Mouse (Mus musculus) heart, embryonic 11.5 days (tissue): ENCODE results near the gene Ssna1. TPM values are rescaled to one million over a fixed set of nuclear protein-coding genes. Genes with fewer than 3 reads are reported as not detected.

ENCODE experiments used
- ATAC-seq: fragments of 200-750 bp; cut with Nextera tagmentation; replicated peaks from 2 replicates; pipeline ENCODE4 v1.8.0; 2017; ENCODE audit warnings: moderate library complexity; ENCODE audit not compliant: insufficient number of reproducible peaks, low FRiP score, low TSS enrichment
- H3K27ac ChIP-seq: fragments of 300-500 bp; sonication (generic); 2 replicates; pipeline ENCODE4 v1.5.1; 2014; ENCODE audit warnings: mild to moderate bottlenecking, low read depth, low read length
- H3K27me3 ChIP-seq: fragments of 300-500 bp; sonication (generic); 2 replicates; pipeline ENCODE4 v1.6.1; 2014; ENCODE audit warnings: mild to moderate bottlenecking, low read length, mixed read lengths; ENCODE audit not compliant: control insufficient read depth, insufficient read depth
- H3K36me3 ChIP-seq: fragments of 300-500 bp; sonication (generic); 2 replicates; pipeline ENCODE4 v1.6.1; 2014; ENCODE audit warnings: mild to moderate bottlenecking, low read length, moderate library complexity, mixed read lengths; ENCODE audit not compliant: control insufficient read depth, insufficient read depth
- H3K4me1 ChIP-seq: fragments of 300-500 bp; sonication (generic); 2 replicates; pipeline ENCODE4 v1.6.1; 2014; ENCODE audit warnings: low read length; ENCODE audit not compliant: control insufficient read depth, insufficient read depth
- H3K4me2 ChIP-seq: fragments of 300-500 bp; sonication (generic); 2 replicates; pipeline ENCODE4 v1.6.1; 2014; ENCODE audit warnings: mild to moderate bottlenecking, moderate library complexity
- H3K4me3 ChIP-seq: fragments of 300-500 bp; sonication (generic); 2 replicates; pipeline ENCODE4 v1.5.1; 2014; ENCODE audit warnings: low read depth, low read length
- H3K9ac ChIP-seq: fragments of 300-500 bp; sonication (generic); 2 replicates; pipeline ENCODE4 v1.6.1; 2014; ENCODE audit warnings: mild to moderate bottlenecking, low read depth, low read length, moderate library complexity
- H3K9me3 ChIP-seq: fragments of 300-500 bp; sonication (generic); replicated peaks from 2 replicates; pipeline ENCODE4 v1.6.1; 2016; ENCODE audit warnings: low read length; ENCODE audit not compliant: control insufficient read depth
- WGBS: fragments of 180-500 bp; shearing (Covaris S2); extraction: QIAGEN DNeasy Blood & Tissue Kit; methylation state at CpG from one replicate; pipeline ENCODE4 v1.1.7; 2014; ENCODE audit not compliant: insufficient replicate concordance; 5-methylcytosine and 5-hydroxymethylcytosine counted together
- polyA plus RNA-seq: library from polyadenylated mRNA; unstranded; fragments of >200 nt; fragmentation: Nextera tagmentation; extraction: Ambion mirVana; gene quantifications from 2 replicates; pipeline ENCODE4 v1.2.1, GENCODE M21; 2014

Gene Ssna1
- polyA plus RNA-seq, 1 experiment from 2014 or later: 175 TPM

- H3K9ac ChIP-seq: no peak overlapping the region
Measured at GRCm38 (mm10) chr2:25227406-25227805, 44.8 kb downstream of the Ssna1 start.

GRCm38 (mm10) chr2:25226864-25227263, 45.4 kb downstream of the Ssna1 start:
- Histone ChIP-seq H3K9ac (no peak overlapping the region), H3K27ac (no peak overlapping the region), H3K9me3 (no peaks in the 10 kb centered on the region), H3K4me3 (no peak overlapping the region), H3K4me1 (peaks cover 16% of the 10 kb centered on the region), H3K4me2 (no peak overlapping the region), H3K27me3 (peaks cover 19% of the 10 kb centered on the region; the same call in 1 of the 2 replicates), H3K36me3 (no peaks in the 10 kb centered on the region)
- no peak for ATAC-seq
- 70% methylated on average over 5 of the region's 5 CpGs for WGBS

More at GRCm38 (mm10) chr2:25227406-25227805, 44.8 kb downstream of the Ssna1 start:
- no peaks in the 10 kb centered on the region for H3K36me3 ChIP-seq
- no peak for ATAC-seq
- H3K9me3 ChIP-seq: no peaks in the 10 kb centered on the region
- no peak overlapping the region for H3K4me3 ChIP-seq
- peaks cover 16% of the 10 kb centered on the region for H3K4me1 ChIP-seq
- 91% methylated on average over 4 of the region's 4 CpGs for WGBS
- H3K4me2 ChIP-seq: no peak overlapping the region
- H3K27ac ChIP-seq: no peak overlapping the region
- H3K27me3 ChIP-seq: peaks cover 20% of the 10 kb centered on the region; the same call in 1 of the 2 replicates

- Histone ChIP-seq H3K9me3 (no peaks in the 10 kb centered on the region), H3K9ac (peak overlapping the region; percentile 66), H3K36me3 (no peaks in the 10 kb centered on the region), H3K4me1 (peaks cover 16% of the 10 kb centered on the region), H3K4me3 (peak overlapping the region; percentile 71), H3K27me3 (peaks cover 10% of the 10 kb centered on the region; the same call in 1 of the 2 replicates), H3K4me2 (peak overlapping the region; percentile 65), H3K27ac (peak overlapping the region; percentile 93)
- 76% methylated on average over 8 of the region's 8 CpGs for WGBS
- no peak for ATAC-seq
Measured at GRCm38 (mm10) chr2:25225811-25226379, 46.3 kb downstream of the Ssna1 start.

GRCm38 (mm10) chr2:25224766-25225752, 47.2 kb downstream of the Ssna1 start:
- 2% methylated on average over 37 of the region's 41 CpGs for WGBS
- Histone ChIP-seq H3K4me2 (peak overlapping the region; percentile 65), H3K4me3 (peak overlapping the region; percentile 71), H3K36me3 (no peaks in the 10 kb centered on the region), H3K9ac (peak overlapping the region; percentile 66), H3K27ac (peak overlapping the region; percentile 93), H3K4me1 (peaks cover 16% of the 10 kb centered on the region), H3K27me3 (peaks cover 10% of the 10 kb centered on the region; the same call in 1 of the 2 replicates), H3K9me3 (no peaks in the 10 kb centered on the region)
- peak; percentile 95 for ATAC-seq

GRCm38 (mm10) chr2:25224492-25224765, 47.8 kb downstream of the Ssna1 start, which contains the start of gene Tubb4b:
TSS of gene Tubb4b (minus strand) at chr2:25224702.
- no peak for ATAC-seq
- under 1% methylated on average over 17 of the region's 17 CpGs for WGBS

GRCm38 (mm10) chr2:25223681-25224491, 48.4 kb downstream of the Ssna1 start:
- ATAC-seq: peak; percentile 71

More at GRCm38 (mm10) chr2:25224492-25224765, 47.8 kb downstream of the Ssna1 start, which contains the start of gene Tubb4b:
- peak within 1 kb of the TSS; percentile 97 for H3K4me2 ChIP-seq
- no peaks in the 10 kb centered on the region for H3K36me3 ChIP-seq
- H3K27ac ChIP-seq: peak within 1 kb of the TSS; percentile 93
- peak within 1 kb of the TSS; percentile 71 for H3K4me3 ChIP-seq
- peaks cover 4% of the 10 kb centered on the region; the same call in 1 of the 2 replicates for H3K27me3 ChIP-seq
- H3K9me3 ChIP-seq: no peaks in the 10 kb centered on the region
- peaks cover 16% of the 10 kb centered on the region for H3K4me1 ChIP-seq
- peak within 1 kb of the TSS; percentile 81 for H3K9ac ChIP-seq

GRCm38 (mm10) chr2:25221331-25221772, 50.9 kb downstream of the Ssna1 start:
- no peak overlapping the region for H3K27ac ChIP-seq
- no peak overlapping the region for H3K4me3 ChIP-seq
- H3K4me2 ChIP-seq: no peak overlapping the region
- H3K9ac ChIP-seq: no peak overlapping the region
- ATAC-seq: no peak
- H3K36me3 ChIP-seq: no peaks in the 10 kb centered on the region
- H3K27me3 ChIP-seq: no peaks in the 10 kb centered on the region
- H3K9me3 ChIP-seq: no peaks in the 10 kb centered on the region
- H3K4me1 ChIP-seq: peaks cover 12% of the 10 kb centered on the region
- 68% methylated on average over 5 of the region's 5 CpGs for WGBS

More at GRCm38 (mm10) chr2:25223681-25224491, 48.4 kb downstream of the Ssna1 start:
- 2% methylated on average over 51 of the region's 53 CpGs for WGBS
- Histone ChIP-seq H3K9ac (peak overlapping the region; percentile 81), H3K27ac (peak overlapping the region; percentile 91), H3K4me3 (peak overlapping the region; percentile 71), H3K4me1 (peaks cover 14% of the 10 kb centered on the region), H3K4me2 (peak overlapping the region; percentile 97), H3K9me3 (no peaks in the 10 kb centered on the region), H3K36me3 (no peaks in the 10 kb centered on the region), H3K27me3 (no peaks in the 10 kb centered on the region)
